Mouse (Mus musculus) bone marrow macrophage, adult 2 months (primary cell): Measurements from ENCODE around the gene Ms4a6c.

ENCODE experiments used
- CTCF ChIP-seq: IDR thresholded peaks from 2 replicates; pipeline ENCODE4 v1.5.1; 2012; ENCODE audit warnings: low read depth, mild to moderate bottlenecking, low read length, moderate library complexity
- POLR2A ChIP-seq: IDR thresholded peaks from 2 replicates; pipeline ENCODE4 v1.6.1; 2012; ENCODE audit warnings: mild to moderate bottlenecking, low read depth, low read length, borderline replicate concordance

DNA sequence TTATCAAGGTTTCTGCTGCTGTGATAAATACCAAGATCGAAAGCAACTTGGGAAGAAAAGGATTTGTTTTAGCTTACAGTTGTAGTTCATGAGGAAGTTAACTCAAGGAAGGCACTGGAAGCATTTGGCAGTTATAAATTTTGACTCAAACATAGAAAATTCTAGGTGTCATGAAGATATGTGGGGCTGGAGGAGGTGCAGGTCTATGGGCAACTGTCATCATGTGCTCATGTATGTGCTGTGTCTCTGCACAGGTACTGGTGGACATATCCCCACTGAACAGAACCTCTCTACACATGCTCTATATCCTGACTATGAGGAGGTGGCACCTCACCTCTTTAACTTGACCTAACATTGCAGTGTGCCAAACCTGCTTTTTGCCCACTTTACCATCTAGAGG, 17.4 kb downstream of the Ms4a6c start:
- no peak for TF ChIP-seq CTCF
- TF ChIP-seq POLR2A: no peak
